Mouse (Mus musculus) lung, adult 2 months (tissue): ENCODE results near the gene Robo1. TPM values are rescaled to one million over a fixed set of nuclear protein-coding genes. Genes with fewer than 3 reads are reported as not detected.

ENCODE experiments used
- DNase-seq: peaks from one replicate; pipeline ENCODE4 v3.0.0; 2022
- H3K4me1 ChIP-seq: fragments of 200-500 bp; 2 replicates; pipeline ENCODE4 v1.6.1; 2011; ENCODE audit warnings: low read length; ENCODE audit not compliant: control insufficient read depth, insufficient read depth
- H3K4me3 ChIP-seq: fragments of 200-500 bp; replicated peaks from 2 replicates; pipeline ENCODE3; 2011; ENCODE audit warnings: low read depth, mild to moderate bottlenecking, control low read depth, low read length; ENCODE audit errors: extremely low read depth
- CTCF ChIP-seq: fragments of 200-500 bp; IDR thresholded peaks from 2 replicates; pipeline ENCODE4 v1.5.1; 2011; ENCODE audit warnings: mild to moderate bottlenecking, low read length, control low read depth; ENCODE audit not compliant: insufficient read depth
- POLR2A ChIP-seq: fragments of 200-500 bp; IDR thresholded peaks from 2 replicates; pipeline ENCODE4 v1.6.1; 2011; ENCODE audit warnings: low read depth, mild to moderate bottlenecking, control low read depth, low read length, borderline replicate concordance; ENCODE audit errors: extremely low read depth
- whole genome bisulfite sequencing: fragments of 180-500 bp; shearing (Covaris S2); methylation state at CpG from one replicate; pipeline ENCODE4 v1.1.7; 2018; 5-methylcytosine and 5-hydroxymethylcytosine counted together
- polyA plus RNA-seq: library from polyadenylated mRNA; depleted of rRNA; stranded (reverse); fragments of >200 nt; gene quantifications from 2 replicates; pipeline ENCODE4 v1.2.3, GENCODE M21; 2012

Gene Robo1
- polyA plus RNA-seq, 1 experiment = 8.3 TPM

DNA sequence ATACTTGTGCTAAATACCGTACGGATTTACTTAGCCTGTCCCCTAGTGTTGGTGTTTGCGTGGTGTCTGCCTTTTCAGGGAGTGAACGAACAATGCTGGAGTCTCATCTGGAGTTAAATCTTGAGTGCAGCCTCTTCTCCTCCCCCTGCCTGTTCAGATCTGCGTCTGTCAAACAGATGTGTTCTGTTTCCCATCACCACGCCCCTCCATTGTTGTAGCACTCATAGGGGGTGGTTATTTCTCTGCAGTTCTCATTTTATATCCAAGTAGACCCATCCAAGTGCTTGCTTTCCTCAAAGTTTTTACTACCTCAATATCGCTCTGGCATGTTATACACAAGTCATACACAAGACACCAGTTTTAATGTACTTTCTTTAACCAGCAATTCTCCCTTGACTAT, 708.7 kb downstream of the Robo1 start:
- Histone ChIP-seq H3K4me3 (no peak overlapping the region), H3K4me1 (no peaks in the 10 kb centered on the region)
- TF ChIP-seq POLR2A (no peak), CTCF (no peak)
- WGBS = 61% methylated on average over 7 of the region's 7 CpGs
- no peak for DNase-seq

DNA sequence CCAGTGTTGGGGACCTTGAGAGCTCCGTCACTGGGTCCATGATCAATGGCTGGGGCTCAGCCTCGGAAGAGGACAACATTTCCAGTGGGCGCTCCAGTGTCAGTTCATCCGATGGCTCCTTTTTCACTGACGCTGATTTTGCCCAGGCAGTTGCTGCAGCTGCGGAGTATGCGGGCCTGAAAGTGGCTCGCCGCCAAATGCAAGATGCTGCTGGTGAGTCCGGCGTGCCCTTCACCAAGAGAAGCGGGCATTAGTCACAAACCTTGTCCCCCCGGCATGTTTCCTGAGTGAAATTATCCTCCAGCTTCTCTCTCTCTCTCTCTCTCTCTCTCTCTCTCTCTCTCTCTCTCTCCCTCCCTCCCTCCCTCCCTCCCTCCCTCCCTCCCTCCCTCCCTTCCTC, 716.2 kb downstream of the Robo1 start:
- 90% methylated on average over 13 of the region's 13 CpGs for WGBS
- DNase-seq = no peak
- no peaks in the 10 kb centered on the region for H3K4me1 ChIP-seq
- TF ChIP-seq POLR2A (no peak), CTCF (no peak)
- no peak overlapping the region for H3K4me3 ChIP-seq

- Histone ChIP-seq H3K4me3 (no peak overlapping the region), H3K4me1 (no peaks in the 10 kb centered on the region)
- TF ChIP-seq CTCF (no peak), POLR2A (no peak)
- 88% methylated on average over 14 of the region's 14 CpGs for WGBS
- DNase-seq = no peak
Observed at GRCm38 (mm10) chr16:73027692-73028091, 719.6 kb downstream of the Robo1 start.

DNA sequence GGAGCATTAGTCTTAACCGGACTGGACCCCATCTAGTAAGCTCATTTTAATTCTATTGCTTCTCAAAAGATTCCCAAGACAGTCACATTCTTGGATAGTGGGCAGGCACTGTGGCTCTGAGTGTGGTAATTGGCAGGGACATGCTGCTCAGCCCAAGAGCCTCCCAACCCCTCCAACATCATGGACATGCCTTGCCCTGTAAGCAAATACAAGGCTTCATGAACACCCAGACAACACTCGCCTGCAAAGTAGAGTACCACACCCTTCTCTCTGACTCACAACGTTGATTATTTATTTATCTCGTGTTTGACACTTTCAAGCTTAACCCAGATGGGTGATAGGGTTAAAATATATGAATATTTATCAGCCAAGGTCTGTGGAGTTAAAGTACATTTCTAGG, 722.9 kb downstream of the Robo1 start:
- H3K4me1 ChIP-seq = no peaks in the 10 kb centered on the region
- DNase-seq = no peak
- 63% methylated on average over 4 of the region's 4 CpGs for WGBS
- H3K4me3 ChIP-seq = no peak overlapping the region
- TF ChIP-seq CTCF = no peak
- no peak for TF ChIP-seq POLR2A

DNA sequence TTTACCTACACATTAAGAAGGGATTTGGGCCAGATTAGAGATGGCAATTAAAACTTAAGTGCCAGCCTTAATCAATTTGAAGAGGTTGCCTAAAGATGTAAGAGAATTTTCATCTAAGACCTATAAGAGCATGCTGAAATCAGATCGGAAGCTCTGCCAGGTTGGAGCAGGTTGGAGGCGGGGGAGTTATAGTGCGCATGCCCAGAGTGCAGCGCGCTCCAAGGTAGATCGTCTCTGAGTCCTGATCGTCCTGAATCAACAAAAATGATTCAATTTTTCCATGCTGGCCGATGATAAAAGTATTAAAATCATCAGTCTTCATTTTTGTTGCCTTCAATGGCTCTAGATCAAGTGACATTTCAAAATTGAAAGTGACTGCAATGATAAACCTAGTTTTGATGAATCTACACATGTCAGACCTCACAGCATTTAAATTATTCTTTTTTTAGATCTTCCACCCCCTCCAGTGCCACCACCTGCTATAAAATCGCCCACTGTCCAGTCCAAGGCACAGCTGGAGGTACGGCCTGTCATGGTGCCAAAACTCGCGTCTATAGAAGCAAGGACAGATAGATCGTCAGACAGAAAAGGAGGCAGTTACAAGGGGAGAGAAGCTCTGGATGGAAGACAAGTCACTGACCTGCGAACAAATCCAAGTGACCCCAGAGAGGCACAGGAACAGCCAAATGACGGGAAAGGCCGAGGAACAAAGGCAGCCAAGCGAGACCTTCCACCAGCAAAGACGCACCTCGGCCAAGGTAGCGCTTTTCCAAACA, 727.3 kb downstream of the Robo1 start:
- no peak for DNase-seq
- Histone ChIP-seq H3K4me1 (no peaks in the 10 kb centered on the region), H3K4me3 (no peak overlapping the region)
- WGBS = 91% methylated on average over 20 of the region's 20 CpGs
- no peak for TF ChIP-seq POLR2A

DNA sequence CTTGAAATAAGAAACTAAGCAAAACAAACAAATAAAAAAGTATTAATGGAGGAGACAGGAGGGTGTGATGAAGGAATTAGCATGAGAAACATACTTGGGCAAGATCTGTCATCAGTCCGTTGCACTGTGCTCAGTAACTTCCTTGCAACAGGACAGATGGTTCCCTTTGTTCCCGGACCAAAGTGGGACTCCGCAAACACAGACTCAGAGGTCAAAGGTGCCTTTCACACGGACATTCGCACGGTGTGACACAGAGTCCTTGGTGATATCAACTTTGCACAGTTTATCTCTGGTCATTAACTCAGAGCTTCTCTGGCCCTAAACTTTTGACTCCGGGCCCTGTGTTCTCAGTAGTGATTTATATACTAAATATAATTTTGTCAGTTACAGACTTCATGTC, 730.4 kb downstream of the Robo1 start:
- Histone ChIP-seq H3K4me1 (no peaks in the 10 kb centered on the region), H3K4me3 (no peak overlapping the region)
- TF ChIP-seq POLR2A (no peak), CTCF (no peak)
- 59% methylated on average over 7 of the region's 7 CpGs for WGBS
- DNase-seq = no peak

DNA sequence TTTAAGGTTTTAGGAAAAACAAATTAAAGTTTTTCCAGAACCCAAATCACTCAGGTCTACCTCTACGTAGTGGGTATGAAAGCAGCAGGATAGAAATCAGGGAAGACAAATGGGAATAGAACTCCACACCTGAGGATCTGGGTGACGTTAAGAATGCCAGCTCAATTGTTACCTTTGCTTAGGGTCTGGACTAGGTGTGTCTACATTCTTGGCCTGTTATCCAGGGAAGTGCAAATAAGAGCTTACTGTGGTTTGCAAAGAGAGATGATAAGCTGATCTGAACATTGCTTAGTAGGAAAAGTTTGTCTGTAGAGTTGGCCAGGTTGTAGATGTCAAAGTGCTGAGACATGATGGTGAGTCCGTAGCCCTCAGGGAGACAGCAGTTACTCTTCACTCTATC, 754.4 kb downstream of the Robo1 start:
- Histone ChIP-seq H3K4me3 (no peak overlapping the region), H3K4me1 (no peaks in the 10 kb centered on the region)
- no peak for DNase-seq
- 76% methylated on average over 3 of the region's 3 CpGs for WGBS
- TF ChIP-seq CTCF (no peak), POLR2A (no peak)

DNA sequence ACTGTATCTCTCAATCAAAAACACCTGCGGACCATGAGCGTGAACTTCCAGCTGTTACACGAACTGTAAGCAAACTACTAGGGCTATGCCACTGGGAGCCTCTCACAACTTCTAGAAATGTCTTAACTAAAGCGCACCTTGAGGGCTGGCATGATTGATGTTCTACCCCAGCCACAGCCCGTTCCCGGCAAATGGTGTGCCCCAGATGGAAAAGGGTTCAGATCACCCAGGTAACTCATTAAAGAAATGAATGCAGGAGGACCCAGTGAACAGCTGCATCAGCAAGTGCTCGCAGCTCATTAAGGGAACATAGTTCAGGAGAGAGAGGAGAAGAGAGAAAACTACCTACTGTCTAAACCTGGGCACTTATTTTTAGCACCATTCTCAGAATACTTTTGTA, 759.7 kb downstream of the Robo1 start:
- Histone ChIP-seq H3K4me1 (no peaks in the 10 kb centered on the region), H3K4me3 (no peak overlapping the region)
- no peak for DNase-seq
- TF ChIP-seq POLR2A (no peak), CTCF (no peak)
- 84% methylated on average over 7 of the region's 7 CpGs for WGBS

DNA sequence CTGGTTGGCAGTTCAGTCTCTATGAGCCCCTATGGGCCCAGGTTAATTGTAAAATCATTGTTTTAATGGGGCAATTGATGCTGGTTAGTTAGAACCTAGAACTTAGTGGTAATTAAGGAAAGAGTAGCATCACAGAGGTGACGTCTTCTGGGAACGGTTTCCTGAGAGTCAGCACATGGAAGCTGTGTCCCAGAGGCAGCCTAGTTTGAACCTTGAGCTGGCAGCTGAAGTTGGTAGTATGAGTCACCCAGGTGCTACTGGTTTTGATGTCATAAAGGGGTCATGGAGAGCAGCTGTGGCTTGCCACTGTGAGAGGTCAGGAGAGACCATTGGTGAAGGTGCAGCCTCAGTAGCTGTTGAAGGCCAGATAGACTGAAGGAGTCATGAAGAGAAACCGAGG, 763.9 kb downstream of the Robo1 start:
- 97% methylated on average over 3 of the region's 3 CpGs for WGBS
- no peak overlapping the region for H3K4me3 ChIP-seq
- TF ChIP-seq CTCF (no peak), POLR2A (no peak)
- DNase-seq = no peak
- no peaks in the 10 kb centered on the region for H3K4me1 ChIP-seq

DNA sequence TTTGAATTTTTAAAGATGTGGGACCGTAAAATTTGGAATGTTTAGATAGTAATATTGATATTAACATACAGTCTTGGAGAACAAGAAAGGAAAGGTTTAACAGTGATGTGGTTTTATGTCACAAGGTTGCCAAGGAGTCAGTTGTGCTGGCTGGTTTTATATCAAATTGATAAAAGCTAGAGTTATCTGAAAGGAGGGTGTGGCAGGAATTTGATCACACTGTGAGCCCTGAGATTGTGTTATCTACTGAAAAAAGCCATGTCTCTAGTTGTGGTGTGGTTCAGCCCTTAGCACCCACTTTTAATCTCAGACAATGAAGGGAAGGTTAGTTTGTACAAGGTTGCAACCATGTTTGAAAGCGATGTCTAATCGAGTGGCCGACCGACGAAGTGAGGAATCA, 764.8 kb downstream of the Robo1 start:
- no peaks in the 10 kb centered on the region for H3K4me1 ChIP-seq
- H3K4me3 ChIP-seq = no peak overlapping the region
- TF ChIP-seq CTCF (no peak), POLR2A (no peak)
- no peak for DNase-seq
- 90% methylated on average over 6 of the region's 6 CpGs for WGBS

DNA sequence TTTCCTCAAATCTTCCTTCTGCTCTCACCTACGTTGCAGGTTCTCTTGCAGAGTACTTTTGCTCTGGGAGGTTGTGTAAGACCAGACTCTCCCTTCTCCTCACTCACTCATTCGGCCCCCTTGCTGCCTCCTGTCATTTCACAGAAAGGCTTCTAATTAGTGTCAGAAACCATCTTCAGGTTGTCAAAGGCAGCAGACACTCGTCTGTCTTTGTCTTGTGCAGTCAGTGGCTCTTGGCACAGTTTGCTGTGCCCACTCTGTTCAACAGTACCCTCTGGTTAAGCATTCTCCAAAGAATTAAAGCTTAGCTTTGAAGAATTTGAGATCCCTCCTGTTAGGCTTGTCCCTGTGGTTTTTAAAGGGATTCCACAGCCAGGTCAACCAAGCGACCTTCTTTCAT, 774.3 kb downstream of the Robo1 start:
- Histone ChIP-seq H3K4me3 (no peak overlapping the region), H3K4me1 (no peaks in the 10 kb centered on the region)
- no peak for DNase-seq
- TF ChIP-seq POLR2A (no peak), CTCF (no peak)
- 74% methylated on average over 4 of the region's 4 CpGs for WGBS
